9 mouse cellular contexts compared by ENCODE assay signal in the genomic region with DNA sequence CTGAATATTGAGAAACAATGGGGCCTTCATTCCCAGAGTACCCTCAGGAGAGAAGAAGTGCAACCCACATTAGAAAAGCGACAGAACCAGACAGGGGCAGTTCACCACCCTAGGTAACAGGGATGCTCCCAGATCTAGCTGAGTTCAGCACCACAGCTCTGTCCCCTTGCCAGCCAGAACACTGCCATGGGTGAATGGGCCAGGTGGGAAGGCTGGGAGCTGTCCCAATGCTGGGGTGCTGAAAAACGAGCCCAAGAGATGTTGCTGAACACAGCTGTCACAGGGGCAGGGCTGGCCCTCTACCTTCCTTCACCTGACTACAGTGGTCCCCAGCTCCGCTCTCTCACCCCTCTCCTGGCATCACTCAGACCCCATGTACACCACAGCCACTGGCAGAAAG.
A peak's percentile ranks its signal among the peaks of the same experiment; 100 is the strongest.
DNase-seq lines count a peak whose midpoint lies in the region; ATAC-seq and TF ChIP-seq lines count a peak whose summit lies in the region.
"Had no signal": no experiment of that assay in that cellular context is flagged by ENCODE, and none has a peak within 500 bp of the region (broad histone marks: within the 10 kb centered on the region; RNA-seq: fewer than 3 reads in every experiment).

No protein-coding gene starts in this region.

- no peak overlapping the region for H3K4me2 ChIP-seq in heart, embryonic 12.5 days

- H3K36me3 ChIP-seq in heart, embryonic 12.5 days: no peaks in the 10 kb centered on the region
- no peaks in the 10 kb centered on the region for H3K36me3 ChIP-seq in heart, embryonic 10.5 days
- no peaks in the 10 kb centered on the region for H3K36me3 ChIP-seq in ES-E14 (ENCODE audit: control insufficient read depth, insufficient read depth, low read length, poor library complexity, severe bottlenecking)

- in situ Hi-C loops in ES-E14 (cut with MboI; ENCODE audit: low sequenced_read_pairs in 2 of 2, unreplicated experiment in 2 of 2): no loop called here

- WGBS in heart, embryonic 12.5 days: 9% methylated on average over 3 of the region's 3 CpGs
- 21% methylated on average over 3 of the region's 3 CpGs for WGBS in heart, embryonic 10.5 days

- H3K27me3 ChIP-seq in heart, embryonic 12.5 days (replicated peaks): no peaks in the 10 kb centered on the region; the same call in 1 of the 2 replicates
- H3K27me3 ChIP-seq in heart, embryonic 10.5 days (ENCODE audit: insufficient read depth, poor library complexity, severe bottlenecking): no peaks in the 10 kb centered on the region

- no peak for DNase-seq in heart, embryonic 10.5 days (ENCODE audit: low spot score)
- DNase-seq in ES-E14 (ENCODE audit: low read depth, low spot score): peak; percentile 71
- DNase-seq in embryo, embryonic 11.5 days (ENCODE audit: low read depth, low spot score): peak; percentile 60
- DNase-seq in lung, postnatal 14 days: peak; percentile 35
- DNase-seq in layer of hippocampus, adult 18-20 months (ENCODE audit: low spot score in 2 of 2): no peak
- no peak for DNase-seq in layer of hippocampus, postnatal 25 days (ENCODE audit: extremely low spot score in 1 of 2, low spot score in 1 of 2)
- no peak for DNase-seq in left cerebral cortex, adult 2 months (ENCODE audit: extremely low spot score in 1 of 2, low spot score in 2 of 2)

- TF ChIP-seq CTCF in left cerebral cortex, adult 2 months (IDR thresholded peaks at IDR 0.05): no peak

- H3K4me3 ChIP-seq in heart, embryonic 12.5 days: no peak overlapping the region
- no peak overlapping the region for H3K4me3 ChIP-seq in heart, embryonic 10.5 days
- no peak overlapping the region for H3K4me3 ChIP-seq in ES-E14 (ENCODE audit: insufficient read depth in 1 of 2, low read depth in 1 of 2, low read length in 2 of 2, poor library complexity in 1 of 2, severe bottlenecking in 1 of 2)
- no peak overlapping the region for H3K4me3 ChIP-seq in left cerebral cortex, adult 2 months

- intact Hi-C loops in left cerebral cortex, adult 2 months (cut with DNase I): no loop called here

- no peak overlapping the region for H3K9ac ChIP-seq in heart, embryonic 12.5 days
- H3K9ac ChIP-seq in ES-E14 (ENCODE audit: insufficient read depth, low read depth, low read length, poor library complexity, severe bottlenecking): no peak overlapping the region

- ATAC-seq in heart, embryonic 12.5 days (ENCODE audit: insufficient number of reproducible peaks, low FRiP score): 0 out of 2 replicates have a peak, but pooled peaks have one; percentile 12

- no peaks in the 10 kb centered on the region for H3K9me3 ChIP-seq in heart, embryonic 12.5 days (replicated peaks)
- H3K9me3 ChIP-seq in heart, embryonic 10.5 days: no peaks in the 10 kb centered on the region
- no peaks in the 10 kb centered on the region for H3K9me3 ChIP-seq in ES-E14 (ENCODE audit: control insufficient read depth, insufficient read depth, low read depth, low read length)

- peaks cover 11% of the 10 kb centered on the region for H3K4me1 ChIP-seq in heart, embryonic 12.5 days (replicated peaks)
- peaks cover 16% of the 10 kb centered on the region for H3K4me1 ChIP-seq in heart, embryonic 10.5 days
- H3K4me1 ChIP-seq in ES-E14 (ENCODE audit: control insufficient read depth in 2 of 2, insufficient read depth in 2 of 2, low read length in 2 of 2, poor library complexity in 1 of 2): no peaks in the 10 kb centered on the region

- no peak overlapping the region for H3K27ac ChIP-seq in heart, embryonic 12.5 days (ENCODE audit: poor library complexity, severe bottlenecking)
- H3K27ac ChIP-seq in heart, embryonic 10.5 days: no peak overlapping the region
- no peak overlapping the region for H3K27ac ChIP-seq in ES-E14 (ENCODE audit: insufficient read depth, low read depth, low read length, poor library complexity, severe bottlenecking)
- no peak overlapping the region for H3K27ac ChIP-seq in left cerebral cortex, adult 2 months
- H3K27ac ChIP-seq: macrophage had no signal

TF ChIP-seq in ES-E14, 5 proteins besides CTCF, POLR2A, EP300 and RAD21:
- TF ChIP-seq HCFC1 (IDR thresholded peaks at IDR 0.05; ENCODE audit: borderline replicate concordance, insufficient read depth, low read length): no peak
- TF ChIP-seq ZC3H11A (IDR thresholded peaks at IDR 0.05; ENCODE audit: borderline replicate concordance, low read depth, low read length): peak; percentile 21; the same call in 1 of the 2 replicates

Comparison
In these comparisons a context has a peak if more than half of its experiments do, and no peak if none do; other contexts are left out.
1. DNase-seq: peak in ES-E14 (single experiment), embryo, embryonic 11.5 days (single experiment) and lung, postnatal 14 days (single experiment); none in heart, embryonic 10.5 days (single experiment), layer of hippocampus, adult 18-20 months (0 of 2), layer of hippocampus, postnatal 25 days (0 of 2) and left cerebral cortex, adult 2 months (0 of 2).